Mouse (Mus musculus): ENCODE results near the gene Hbb-y.

- no peak for TF ChIP-seq POLR2A (IDR thresholded peaks at IDR 0.05; ENCODE audit: control insufficient read depth, low read depth, low read length)
- TF ChIP-seq CTCF (IDR thresholded peaks at IDR 0.05; ENCODE audit: control insufficient read depth, insufficient read depth, insufficient replicate concordance, low read depth, low read length): no peak
Measured at GRCm38 (mm10) chr7:103873064-103873463, 20.0 kb upstream of the Hbb-y start.

All from testis, adult 2 months (tissue).